Mouse (Mus musculus) spleen, adult 2 months (tissue): ENCODE measurements around the gene Intu.

Experiments
- CTCF ChIP-seq: fragments of 200-500 bp; IDR thresholded peaks from 2 replicates; pipeline ENCODE4 v1.5.1; 2011; ENCODE audit warnings: mild to moderate bottlenecking, inconsistent platforms; ENCODE audit not compliant: insufficient read depth, insufficient read length, insufficient replicate concordance; ENCODE audit errors: extremely low read depth
- POLR2A ChIP-seq: fragments of 200-500 bp; IDR thresholded peaks from 2 replicates; pipeline ENCODE4 v1.6.1; 2011; ENCODE audit warnings: low read depth, low read length, inconsistent platforms

DNA sequence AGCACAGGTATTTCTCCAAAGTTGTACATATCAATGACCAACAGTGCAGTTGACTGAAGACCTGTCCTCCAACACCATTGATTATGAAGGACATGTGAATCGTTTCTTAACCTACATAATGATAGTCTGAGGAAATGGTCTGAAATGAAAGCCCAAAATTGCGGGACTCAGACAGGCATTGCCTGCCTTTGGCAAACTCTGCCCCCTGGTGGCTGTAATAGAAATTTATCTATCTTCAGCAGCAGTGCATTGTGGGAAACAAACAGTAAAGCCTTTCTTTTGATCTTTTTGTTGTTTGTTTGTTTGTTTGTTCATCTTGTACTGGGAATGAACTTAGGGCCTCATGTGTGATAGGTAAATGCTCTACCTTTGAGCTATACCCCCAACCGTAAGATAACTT lies 32.2 kb upstream of the Intu start:
- TF ChIP-seq CTCF (no peak), POLR2A (no peak)
